Mouse (Mus musculus): ENCODE data around the gene Pdxk. TPM values are rescaled to one million over a fixed set of nuclear protein-coding genes. Genes with fewer than 3 reads are reported as not detected.
A peak's percentile ranks its signal among the peaks of the same experiment; 100 is the strongest.
"Not testable (repeated sequence)": the region's sequence is repeated elsewhere in the genome, so short reads cannot be mapped to it uniquely, and the experiment has no call there.

Pdxk gene
- polyA plus RNA-seq, 1 experiment from 2014 or later, result 13.0 TPM

- 94% methylated on average over 11 of the region's 11 CpGs for WGBS
- no peak for DNase-seq (ENCODE audit: extremely low spot score, low spot score)
- no peaks in the 10 kb centered on the region for H3K27me3 ChIP-seq (ENCODE audit: poor library complexity, severe bottlenecking)
Observed at GRCm38 (mm10) chr10:78428070-78428469, 36.7 kb downstream of the Pdxk start.

GRCm38 (mm10) chr10:78426117-78426735, 38.5 kb downstream of the Pdxk start:
- Histone ChIP-seq H3K36me3 (replicated peaks) (peaks cover 23% of the 10 kb centered on the region), H3K27ac (peak overlapping the region; percentile 86), H3K27me3 (ENCODE audit: poor library complexity, severe bottlenecking) (no peaks in the 10 kb centered on the region), H3K4me3 (peak overlapping the region; percentile 73), H3K9me3 (no peaks in the 10 kb centered on the region), H3K4me1 (peaks cover 18% of the 10 kb centered on the region)
- DNase-seq (ENCODE audit: extremely low spot score, low spot score), result no peak
- 47% methylated on average over 6 of the region's 6 CpGs for WGBS

More at GRCm38 (mm10) chr10:78428070-78428469, 36.7 kb downstream of the Pdxk start:
- Histone ChIP-seq H3K36me3 (replicated peaks) (peaks cover 23% of the 10 kb centered on the region), H3K27ac (no peak overlapping the region), H3K9me3 (no peaks in the 10 kb centered on the region), H3K4me3 (no peak overlapping the region), H3K4me1 (peaks cover 18% of the 10 kb centered on the region)

GRCm38 (mm10) chr10:78425181-78426041, 39.4 kb downstream of the Pdxk start, which contains the start of gene Cstb:
Gene Cstb (plus strand): TSS chr10:78425669.
- H3K4me1 ChIP-seq, result peaks cover 18% of the 10 kb centered on the region
- WGBS, result 2% methylated on average over 40 of the region's 40 CpGs

GRCm38 (mm10) chr10:78422614-78423013, 42.2 kb downstream of the Pdxk start:
- Histone ChIP-seq H3K27ac (no peak overlapping the region), H3K9me3 (no peaks in the 10 kb centered on the region), H3K4me3 (no peak overlapping the region), H3K27me3 (ENCODE audit: poor library complexity, severe bottlenecking) (no peaks in the 10 kb centered on the region), H3K4me1 (peaks cover 18% of the 10 kb centered on the region), H3K36me3 (replicated peaks) (peaks cover 8% of the 10 kb centered on the region)
- DNase-seq (ENCODE audit: extremely low spot score, low spot score), result no peak
- 93% methylated on average over 3 of the region's 3 CpGs for WGBS

More at GRCm38 (mm10) chr10:78425181-78426041, 39.4 kb downstream of the Pdxk start, which contains the start of gene Cstb:
- H3K4me3 ChIP-seq, result peak within 1 kb of the TSS; percentile 73
- peak within 1 kb of the TSS; percentile 86 for H3K27ac ChIP-seq
- H3K9me3 ChIP-seq, result no peaks in the 10 kb centered on the region
- peaks cover 23% of the 10 kb centered on the region for H3K36me3 ChIP-seq (replicated peaks)
- peak; percentile 77 for DNase-seq (ENCODE audit: extremely low spot score, low spot score)
- no peaks in the 10 kb centered on the region for H3K27me3 ChIP-seq (ENCODE audit: poor library complexity, severe bottlenecking)

GRCm38 (mm10) chr10:78420929-78421328, 43.8 kb downstream of the Pdxk start:
- H3K27me3 ChIP-seq (ENCODE audit: poor library complexity, severe bottlenecking), result no peaks in the 10 kb centered on the region
- no peak overlapping the region for H3K27ac ChIP-seq
- no peaks in the 10 kb centered on the region for H3K36me3 ChIP-seq (replicated peaks)
- H3K9me3 ChIP-seq, result no peaks in the 10 kb centered on the region
- DNase-seq (ENCODE audit: extremely low spot score, low spot score), result no peak
- 81% methylated on average over 2 of the region's 2 CpGs for WGBS
- H3K4me1 ChIP-seq, result peaks cover 10% of the 10 kb centered on the region
- H3K4me3 ChIP-seq, result no peak overlapping the region

GRCm38 (mm10) chr10:78418791-78419190, 46.0 kb downstream of the Pdxk start:
- H3K9me3 ChIP-seq, result no peaks in the 10 kb centered on the region
- DNase-seq (ENCODE audit: extremely low spot score, low spot score), result no peak
- H3K27me3 ChIP-seq (ENCODE audit: poor library complexity, severe bottlenecking), result no peaks in the 10 kb centered on the region
- no peaks in the 10 kb centered on the region for H3K4me1 ChIP-seq
- 90% methylated on average over 2 of the region's 2 CpGs for WGBS
- H3K36me3 ChIP-seq (replicated peaks), result no peaks in the 10 kb centered on the region
- H3K4me3 ChIP-seq, result no peak overlapping the region
- H3K27ac ChIP-seq, result no peak overlapping the region

GRCm38 (mm10) chr10:78417888-78418287, 46.9 kb downstream of the Pdxk start:
- H3K27me3 ChIP-seq (ENCODE audit: poor library complexity, severe bottlenecking), result no peaks in the 10 kb centered on the region
- WGBS, result 64% methylated on average over 5 of the region's 5 CpGs
- H3K4me1 ChIP-seq, result peaks cover 6% of the 10 kb centered on the region
- no peaks in the 10 kb centered on the region for H3K36me3 ChIP-seq (replicated peaks)
- H3K4me3 ChIP-seq, result no peak overlapping the region
- DNase-seq (ENCODE audit: extremely low spot score, low spot score), result no peak
- H3K9me3 ChIP-seq, result no peaks in the 10 kb centered on the region
- no peak overlapping the region for H3K27ac ChIP-seq

GRCm38 (mm10) chr10:78414936-78415335, 49.8 kb downstream of the Pdxk start:
- not testable (repeated sequence) for H3K4me3 ChIP-seq; DNase-seq (ENCODE audit: extremely low spot score, low spot score); H3K27me3 ChIP-seq (ENCODE audit: poor library complexity, severe bottlenecking); H3K27ac ChIP-seq; H3K9me3 ChIP-seq
- Histone ChIP-seq H3K36me3 (replicated peaks) (peaks cover 13% of the 10 kb centered on the region), H3K4me1 (peaks cover 20% of the 10 kb centered on the region)
- WGBS, result 93% methylated on average over 3 of the region's 4 CpGs

- H3K27me3 ChIP-seq (ENCODE audit: poor library complexity, severe bottlenecking), result no peaks in the 10 kb centered on the region
- H3K9me3 ChIP-seq, result no peaks in the 10 kb centered on the region
- DNase-seq (ENCODE audit: extremely low spot score, low spot score), result no peak
- peak overlapping the region; percentile 93 for H3K4me3 ChIP-seq
- H3K27ac ChIP-seq, result peak overlapping the region; percentile 90
- 47% methylated on average over 7 of the region's 7 CpGs for WGBS
- peaks cover 20% of the 10 kb centered on the region for H3K4me1 ChIP-seq
- peaks cover 31% of the 10 kb centered on the region for H3K36me3 ChIP-seq (replicated peaks)
Observed at GRCm38 (mm10) chr10:78413152-78413520, 51.6 kb downstream of the Pdxk start.

- peaks cover 20% of the 10 kb centered on the region for H3K4me1 ChIP-seq
- H3K36me3 ChIP-seq (replicated peaks), result peaks cover 36% of the 10 kb centered on the region
- DNase-seq (ENCODE audit: extremely low spot score, low spot score), result peak; percentile 92
- H3K27ac ChIP-seq, result peak within 1 kb of the TSS; percentile 90
- under 1% methylated on average over 70 of the region's 70 CpGs for WGBS
- H3K9me3 ChIP-seq, result no peaks in the 10 kb centered on the region
- H3K4me3 ChIP-seq, result peak within 1 kb of the TSS; percentile 93
- H3K27me3 ChIP-seq (ENCODE audit: poor library complexity, severe bottlenecking), result no peaks in the 10 kb centered on the region
Observed at GRCm38 (mm10) chr10:78412319-78413151, 52.2 kb downstream of the Pdxk start, which contains the start of gene Rrp1. Gene Rrp1 (minus strand): TSS chr10:78413043.

- Histone ChIP-seq H3K4me1 (peaks cover 20% of the 10 kb centered on the region), H3K27me3 (ENCODE audit: poor library complexity, severe bottlenecking) (no peaks in the 10 kb centered on the region), H3K27ac (peak overlapping the region; percentile 90)
Observed at GRCm38 (mm10) chr10:78411851-78412250, 52.9 kb downstream of the Pdxk start.

GRCm38 (mm10) chr10:78409035-78409788, 55.6 kb downstream of the Pdxk start:
- 91% methylated on average over 9 of the region's 9 CpGs for WGBS
- DNase-seq (ENCODE audit: extremely low spot score, low spot score), result no peak
- Histone ChIP-seq H3K4me1 (peaks cover 20% of the 10 kb centered on the region), H3K36me3 (replicated peaks) (peaks cover 68% of the 10 kb centered on the region), H3K27me3 (ENCODE audit: poor library complexity, severe bottlenecking) (no peaks in the 10 kb centered on the region), H3K27ac (no peak overlapping the region), H3K4me3 (no peak overlapping the region), H3K9me3 (no peaks in the 10 kb centered on the region)

More at GRCm38 (mm10) chr10:78411851-78412250, 52.9 kb downstream of the Pdxk start:
- no peak for DNase-seq (ENCODE audit: extremely low spot score, low spot score)
- 22% methylated on average over 8 of the region's 8 CpGs for WGBS
- no peaks in the 10 kb centered on the region for H3K9me3 ChIP-seq
- H3K4me3 ChIP-seq, result peak overlapping the region; percentile 93
- H3K36me3 ChIP-seq (replicated peaks), result peaks cover 42% of the 10 kb centered on the region

All from forebrain, embryonic 10.5 days (tissue).